Mouse (Mus musculus) myocyte (in vitro differentiated cells): Measurements from ENCODE around the gene Itsn1. TPM values are rescaled to one million over a fixed set of nuclear protein-coding genes. Genes with fewer than 3 reads are reported as not detected.

Experiments used
- H3K27me3 ChIP-seq: one replicate; pipeline ENCODE4 v1.6.1; 2011; ENCODE audit not compliant: control insufficient read depth, insufficient read depth, insufficient read length
- H3K36me3 ChIP-seq: one replicate; pipeline ENCODE4 v1.6.1; 2011; ENCODE audit not compliant: control insufficient read depth, insufficient read depth
- H3K4me2 ChIP-seq: one replicate; pipeline ENCODE4 v1.6.1; 2011; ENCODE audit warnings: low read depth, control low read depth
- H3K4me3 ChIP-seq: one replicate; pipeline ENCODE4 v1.5.1; 2011; ENCODE audit warnings: mild to moderate bottlenecking, control low read depth, moderate library complexity
- H3K79me2 ChIP-seq: one replicate; pipeline ENCODE4 v1.6.1; 2011; ENCODE audit not compliant: control insufficient read depth, insufficient read depth
- H3ac ChIP-seq: one replicate; pipeline ENCODE4 v1.6.1; 2011; ENCODE audit not compliant: control insufficient read depth, insufficient read length
- CEBPB ChIP-seq: IDR thresholded peaks from 2 replicates; pipeline ENCODE4 v1.6.1; 2011; ENCODE audit warnings: mild to moderate bottlenecking, moderate library complexity; ENCODE audit not compliant: poor library complexity, insufficient read depth, severe bottlenecking
- E2F4 ChIP-seq: IDR thresholded peaks from one replicate; pipeline ENCODE4 v1.6.1; 2011; ENCODE audit warnings: mild to moderate bottlenecking, control low read depth, moderate library complexity; ENCODE audit not compliant: insufficient read depth
- MAX ChIP-seq: IDR thresholded peaks from one replicate; pipeline ENCODE4 v1.6.1; 2011; ENCODE audit warnings: low read depth, mild to moderate bottlenecking, control low read depth
- MYOD1 ChIP-seq, 3 experiments: IDR thresholded peaks; one replicate each; pipeline ENCODE4 v1.6.1; 2011; ENCODE audit warnings: control low read depth in 2 of 3, low read depth in 2 of 3, mild to moderate bottlenecking in 2 of 3, moderate library complexity in 1 of 3; ENCODE audit not compliant: insufficient read length in 2 of 3, control insufficient read depth in 1 of 3
- MYOG ChIP-seq, 3 experiments: IDR thresholded peaks; one replicate each; pipeline ENCODE4 v1.6.1; 2011; ENCODE audit warnings: control low read depth in 2 of 3, low read depth in 2 of 3, mild to moderate bottlenecking in 2 of 3; ENCODE audit not compliant: insufficient read length in 2 of 3, control insufficient read depth in 1 of 3, insufficient read depth in 1 of 3
- POLR2A ChIP-seq: IDR thresholded peaks from one replicate; pipeline ENCODE4 v1.6.1; 2011; ENCODE audit warnings: low read depth, mild to moderate bottlenecking, control low read depth, moderate library complexity; ENCODE audit not compliant: insufficient read length
- POLR2AphosphoS2 ChIP-seq: IDR thresholded peaks from one replicate; pipeline ENCODE4 v1.6.1; 2011; ENCODE audit warnings: low read depth, control low read depth; ENCODE audit not compliant: insufficient read length
- REST ChIP-seq: IDR thresholded peaks from one replicate; pipeline ENCODE4 v1.6.1; 2011; ENCODE audit warnings: mild to moderate bottlenecking, control low read depth, moderate library complexity; ENCODE audit not compliant: insufficient read depth, insufficient read length
- SRF ChIP-seq: IDR thresholded peaks from one replicate; pipeline ENCODE4 v1.6.1; 2011; ENCODE audit warnings: low read depth; ENCODE audit not compliant: control insufficient read depth, insufficient read length
- TCF12 ChIP-seq: IDR thresholded peaks from one replicate; pipeline ENCODE4 v1.6.1; 2011; ENCODE audit warnings: mild to moderate bottlenecking, control low read depth; ENCODE audit not compliant: poor library complexity, insufficient read depth, severe bottlenecking
- TCF3 ChIP-seq: IDR thresholded peaks from one replicate; pipeline ENCODE4 v1.6.1; 2011; ENCODE audit warnings: low read depth, control low read depth; ENCODE audit not compliant: insufficient read length
- USF1 ChIP-seq: IDR thresholded peaks from one replicate; pipeline ENCODE4 v1.6.1; 2011; ENCODE audit warnings: low read depth, mild to moderate bottlenecking, control low read depth, moderate library complexity
- polyA plus RNA-seq: library from polyadenylated mRNA; unstranded; fragments of >200 nt; fragmentation: generic; extraction: Trizol; gene quantifications from one replicate; pipeline ENCODE4 v1.2.1, GENCODE M21; 2012; ENCODE audit warnings: missing spikeins

Gene Itsn1
- polyA plus RNA-seq, 1 experiment: 27.5 TPM

DNA sequence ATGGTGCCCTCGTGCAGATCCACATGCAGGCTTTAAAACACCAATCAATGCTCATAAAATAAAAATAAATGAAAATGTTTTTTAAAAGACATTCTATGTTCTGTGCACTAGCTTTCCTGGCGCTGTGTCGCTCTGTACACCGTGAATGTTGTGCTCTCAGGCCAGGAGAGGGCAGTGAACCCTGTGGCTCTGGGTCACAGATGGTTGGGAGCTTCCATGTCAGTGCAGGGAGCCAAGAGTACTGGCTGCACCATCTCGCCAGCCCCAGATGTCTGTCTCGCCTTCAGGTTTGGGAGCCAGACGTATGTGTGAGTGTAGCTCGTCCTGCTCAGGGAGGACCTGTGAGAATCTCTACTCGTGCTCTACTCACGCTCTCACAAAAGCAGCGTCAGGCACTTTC, 109.7 kb downstream of the Itsn1 start:
- Histone ChIP-seq H3K4me3 (no peak overlapping the region), H3K27me3 (no peaks in the 10 kb centered on the region), H3K79me2 (no peaks in the 10 kb centered on the region), H3K4me2 (no peak overlapping the region), H3K36me3 (peaks cover 8% of the 10 kb centered on the region), H3ac (no peak overlapping the region)
- no peak for TF ChIP-seq TCF3
- TF ChIP-seq MYOG (IDR thresholded peaks at IDR 0.05; ENCODE audit: control insufficient read depth in 1 of 3, insufficient read depth in 1 of 3, insufficient read length in 2 of 3, low read depth in 2 of 3): no peak
- no peak for TF ChIP-seq SRF
- TF ChIP-seq REST: no peak
- TF ChIP-seq TCF12: no peak
- TF ChIP-seq E2F4: no peak
- TF ChIP-seq POLR2AphosphoS2: no peak

DNA sequence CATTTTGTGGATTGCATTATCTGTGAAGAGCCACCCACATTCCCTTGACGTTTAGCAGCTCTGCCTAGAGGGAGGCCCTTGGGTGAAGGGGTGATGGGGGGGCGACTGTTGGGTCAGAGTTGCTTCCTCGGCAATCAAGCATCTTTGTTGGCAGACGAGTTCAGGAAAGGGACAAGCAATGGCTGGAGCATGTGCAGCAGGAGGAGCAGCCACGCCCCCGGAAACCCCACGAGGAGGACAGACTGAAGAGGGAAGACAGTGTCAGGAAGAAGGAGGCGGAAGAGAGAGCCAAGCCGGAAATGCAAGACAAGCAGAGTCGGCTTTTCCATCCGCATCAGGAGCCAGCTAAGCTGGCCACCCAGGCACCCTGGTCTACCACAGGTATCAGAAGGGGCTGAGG, 110.4 kb downstream of the Itsn1 start:
- Histone ChIP-seq H3K4me3 (no peak overlapping the region), H3K36me3 (peaks cover 4% of the 10 kb centered on the region), H3ac (no peak overlapping the region), H3K79me2 (no peaks in the 10 kb centered on the region), H3K4me2 (no peak overlapping the region), H3K27me3 (no peaks in the 10 kb centered on the region)
- TF ChIP-seq MYOD1 (IDR thresholded peaks at IDR 0.05; ENCODE audit: control insufficient read depth in 1 of 3, insufficient read length in 2 of 3, low read depth in 2 of 3): no peak
- no peak for TF ChIP-seq POLR2AphosphoS2
- TF ChIP-seq MYOG (IDR thresholded peaks at IDR 0.05; ENCODE audit: control insufficient read depth in 1 of 3, insufficient read depth in 1 of 3, insufficient read length in 2 of 3, low read depth in 2 of 3): no peak
- TF ChIP-seq TCF3: no peak
- no peak for TF ChIP-seq USF1
- TF ChIP-seq E2F4: no peak
- no peak for TF ChIP-seq CEBPB

DNA sequence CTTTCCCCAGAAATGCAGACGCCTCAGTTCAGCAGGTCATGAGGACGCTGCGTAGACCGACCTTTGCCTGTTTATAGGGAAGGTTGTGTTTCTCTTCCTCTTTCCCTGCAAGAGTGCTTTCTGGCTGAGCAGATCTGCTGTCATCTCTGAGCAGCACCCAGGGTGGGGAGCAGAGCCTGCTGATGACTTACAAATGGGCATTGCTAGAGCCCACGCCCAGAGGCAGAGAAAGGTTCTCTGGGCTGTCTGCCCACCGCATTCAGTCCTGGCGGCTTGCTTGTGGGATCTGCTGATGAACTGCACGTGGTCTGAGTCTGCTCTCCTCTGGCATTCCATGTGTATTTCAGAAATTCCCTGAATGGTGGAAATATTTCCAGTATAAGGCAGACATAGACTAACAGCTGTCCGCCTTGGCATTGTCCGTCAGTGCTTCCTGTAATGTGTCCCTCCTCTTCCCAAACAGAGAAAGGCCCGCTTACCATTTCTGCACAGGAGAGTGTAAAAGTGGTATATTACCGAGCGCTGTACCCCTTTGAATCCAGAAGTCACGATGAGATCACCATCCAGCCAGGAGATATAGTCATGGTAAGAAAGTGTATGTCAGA, 112.0 kb downstream of the Itsn1 start:
- peaks cover 4% of the 10 kb centered on the region for H3K36me3 ChIP-seq
- no peak overlapping the region for H3K4me3 ChIP-seq
- H3K27me3 ChIP-seq: no peaks in the 10 kb centered on the region
- TF ChIP-seq MYOD1 (IDR thresholded peaks at IDR 0.05; ENCODE audit: control insufficient read depth in 1 of 3, insufficient read length in 2 of 3, low read depth in 2 of 3) (peak in 2 of 3 experiments; percentile 68 to 69), MYOG (IDR thresholded peaks at IDR 0.05; ENCODE audit: control insufficient read depth in 1 of 3, insufficient read depth in 1 of 3, insufficient read length in 2 of 3, low read depth in 2 of 3) (peak in 1 of 3 experiments; percentile 72), USF1 (peak; percentile 16), CEBPB (no peak), TCF3 (no peak), TCF12 (no peak), MAX (no peak), REST (no peak), POLR2A (no peak), POLR2AphosphoS2 (no peak), SRF (no peak), E2F4 (no peak)
- no peaks in the 10 kb centered on the region for H3K79me2 ChIP-seq
- H3ac ChIP-seq: no peak overlapping the region
- H3K4me2 ChIP-seq: peak overlapping the region; percentile 20

DNA sequence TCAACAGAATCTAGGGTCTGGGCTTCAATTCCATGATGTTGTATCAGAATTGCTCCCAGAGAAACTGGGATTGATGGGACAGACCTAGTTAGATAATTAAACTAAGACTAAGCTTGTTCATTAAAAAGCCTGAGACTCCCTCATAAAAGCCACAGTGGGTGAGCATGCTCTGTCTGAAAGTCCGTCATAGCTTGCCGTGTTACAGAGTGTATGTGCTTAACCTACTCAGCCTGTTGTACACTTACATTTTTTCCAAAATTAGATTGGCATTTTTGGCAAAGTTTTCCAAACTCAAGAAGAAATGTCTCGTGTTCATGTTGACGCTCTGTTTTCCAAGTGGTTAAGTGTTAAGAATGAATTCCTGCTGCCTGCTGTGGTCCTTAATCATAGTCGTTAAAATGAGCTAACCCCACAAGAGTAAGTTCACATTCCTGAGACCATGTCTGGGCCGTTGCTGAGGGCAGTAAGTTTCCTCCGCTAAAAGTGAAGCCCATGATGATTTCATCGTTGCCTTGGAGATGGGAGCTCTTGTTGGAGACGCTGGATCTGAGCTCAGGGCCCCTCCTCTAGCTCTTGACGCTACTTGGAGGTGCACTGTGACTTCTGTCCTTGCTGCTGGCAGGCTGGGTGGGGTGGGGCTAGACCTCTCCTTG, 117.1 kb downstream of the Itsn1 start:
- Histone ChIP-seq H3K4me2 (peak overlapping the region; percentile 35), H3ac (no peak overlapping the region), H3K4me3 (no peak overlapping the region), H3K79me2 (no peaks in the 10 kb centered on the region), H3K36me3 (peaks cover 6% of the 10 kb centered on the region), H3K27me3 (no peaks in the 10 kb centered on the region)
- TF ChIP-seq POLR2AphosphoS2 (no peak), CEBPB (no peak), E2F4 (no peak), TCF3 (no peak), MYOD1 (IDR thresholded peaks at IDR 0.05; ENCODE audit: control insufficient read depth in 1 of 3, insufficient read length in 2 of 3, low read depth in 2 of 3) (no peak)

DNA sequence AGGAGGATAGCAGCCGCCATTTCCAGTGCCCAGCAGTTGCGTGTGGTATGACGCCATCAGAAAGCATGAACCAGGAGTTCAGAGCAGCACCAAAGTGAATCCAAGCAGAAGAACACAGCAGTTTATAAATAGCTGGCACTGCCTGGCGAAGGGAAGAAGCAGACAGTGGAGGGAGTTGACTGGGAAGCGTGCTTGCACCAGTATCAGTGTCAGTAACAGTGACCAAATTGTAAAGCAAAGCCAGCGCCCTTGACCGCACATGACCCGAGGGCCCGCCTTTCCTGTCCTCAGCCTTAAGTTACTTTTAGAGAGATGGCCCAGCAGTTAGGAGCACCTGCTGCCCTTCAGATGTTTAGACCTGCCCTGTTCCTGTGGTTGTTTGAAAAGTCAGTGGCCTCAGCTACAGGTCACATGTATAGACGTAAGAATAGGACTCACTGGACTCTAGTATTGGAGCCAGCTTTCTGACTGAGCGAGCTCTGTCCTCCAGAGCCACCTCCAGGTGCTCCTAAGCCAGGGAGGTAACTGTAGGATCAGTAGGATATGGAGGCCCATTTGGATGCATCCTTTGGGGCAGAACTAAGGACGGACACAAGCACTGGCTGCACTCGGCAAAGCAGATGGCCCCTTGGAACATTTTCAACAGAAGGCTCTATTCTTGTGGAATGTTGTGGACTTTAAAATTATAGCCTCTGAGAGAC, 118.6 kb downstream of the Itsn1 start:
- H3K4me3 ChIP-seq: no peak overlapping the region
- no peak overlapping the region for H3K4me2 ChIP-seq
- no peaks in the 10 kb centered on the region for H3K27me3 ChIP-seq
- H3ac ChIP-seq: no peak overlapping the region
- H3K36me3 ChIP-seq: peaks cover 10% of the 10 kb centered on the region
- TF ChIP-seq MAX: no peak
- no peak for TF ChIP-seq TCF3
- peak in 1 of 3 experiments; percentile 39 for TF ChIP-seq MYOD1 (IDR thresholded peaks at IDR 0.05; ENCODE audit: control insufficient read depth in 1 of 3, insufficient read length in 2 of 3, low read depth in 2 of 3)
- TF ChIP-seq SRF: no peak
- TF ChIP-seq POLR2AphosphoS2: no peak
- H3K79me2 ChIP-seq: no peaks in the 10 kb centered on the region
